ENCODE assay signal across 15 mouse cellular contexts in genomic region chr10:128980644-128981365, GRCm38 (mm10). TPM values are rescaled to one million over a fixed set of nuclear protein-coding genes. Genes with fewer than 3 reads are reported as not detected.
DNase-seq lines count a peak whose midpoint lies in the region; ATAC-seq lines count a peak whose summit lies in the region.
"Had no signal": no experiment of that assay in that cellular context is flagged by ENCODE, and none has a peak within 500 bp of the region (broad histone marks: within the 10 kb centered on the region; RNA-seq: fewer than 3 reads in every experiment).

No protein-coding gene starts in this region.

- DNase-seq in heart, adult 9 months (ENCODE audit: low spot score in 2 of 2) = no peak
- no peak for DNase-seq in liver
- DNase-seq in forelimb bud, embryonic 11.5 days (ENCODE audit: low read depth, low spot score) = peak; percentile 10
- peak; percentile 62 for DNase-seq in lung, postnatal 36 days
- DNase-seq in left cerebral cortex, postnatal 14 days (ENCODE audit: low spot score in 2 of 2) = no peak
- DNase-seq in left cerebral cortex, adult 8-10 months (ENCODE audit: low spot score in 2 of 2) = no peak
- DNase-seq: cerebellum, adult 9-11 months; heart, adult 2 months had no signal

- no peaks in the 10 kb centered on the region for H3K9me3 ChIP-seq in heart, embryonic 11.5 days (replicated peaks; ENCODE audit: control insufficient read depth, low read length)
- no peaks in the 10 kb centered on the region for H3K9me3 ChIP-seq in liver, embryonic 15.5 days (replicated peaks)
- H3K9me3 ChIP-seq: embryonic facial prominence, embryonic 15.5 days; forebrain, embryonic 15.5 days had no signal

- H3K4me3 ChIP-seq in heart, embryonic 11.5 days (ENCODE audit: low read depth, low read length) = no peak overlapping the region
- no peak overlapping the region for H3K4me3 ChIP-seq in liver, embryonic 15.5 days (replicated peaks)
- H3K4me3 ChIP-seq: embryonic facial prominence, embryonic 15.5 days; forebrain, embryonic 15.5 days; heart, adult 2 months; layer of hippocampus, adult 2 months had no signal

- H3K9ac ChIP-seq in heart, embryonic 11.5 days (ENCODE audit: low read depth, low read length) = no peak overlapping the region
- H3K9ac ChIP-seq in liver, embryonic 15.5 days = no peak overlapping the region
- H3K9ac ChIP-seq: embryonic facial prominence, embryonic 15.5 days; forebrain, embryonic 15.5 days had no signal

- H3K36me3 ChIP-seq in heart, embryonic 11.5 days (ENCODE audit: control insufficient read depth, insufficient read depth, low read length) = no peaks in the 10 kb centered on the region
- H3K36me3 ChIP-seq in liver, embryonic 15.5 days (replicated peaks) = no peaks in the 10 kb centered on the region
- H3K36me3 ChIP-seq: embryonic facial prominence, embryonic 15.5 days; forebrain, embryonic 15.5 days had no signal

- H3K27ac ChIP-seq in heart, embryonic 11.5 days (ENCODE audit: low read depth, low read length) = peak overlapping the region; percentile 0; the same call in 1 of the 2 replicates
- H3K27ac ChIP-seq in liver, embryonic 15.5 days (replicated peaks) = no peak overlapping the region
- H3K27ac ChIP-seq: embryonic facial prominence, embryonic 15.5 days; forebrain, embryonic 15.5 days; heart, adult 2 months; layer of hippocampus, adult 2 months had no signal

- 39% methylated on average over 3 of the region's 3 CpGs for WGBS in heart, embryonic 11.5 days (ENCODE audit: insufficient replicate concordance)
- 58% methylated on average over 3 of the region's 3 CpGs for WGBS in liver, embryonic 15.5 days (ENCODE audit: insufficient replicate concordance)

- H3K4me1 ChIP-seq in heart, embryonic 11.5 days (ENCODE audit: control insufficient read depth, insufficient read depth, low read length) = peaks cover 11% of the 10 kb centered on the region
- no peaks in the 10 kb centered on the region for H3K4me1 ChIP-seq in liver, embryonic 15.5 days (replicated peaks)
- H3K4me1 ChIP-seq: embryonic facial prominence, embryonic 15.5 days; forebrain, embryonic 15.5 days had no signal

- H3K4me2 ChIP-seq in heart, embryonic 11.5 days = no peak overlapping the region
- H3K4me2 ChIP-seq in liver, embryonic 15.5 days = no peak overlapping the region
- H3K4me2 ChIP-seq: embryonic facial prominence, embryonic 15.5 days; forebrain, embryonic 15.5 days had no signal

- ATAC-seq in heart, embryonic 11.5 days (replicated peaks; ENCODE audit: insufficient number of reproducible peaks, low FRiP score, low TSS enrichment) = no peak; the same call in 1 of the 2 replicates
- ATAC-seq in liver, embryonic 15.5 days (ENCODE audit: insufficient read depth) = 0 out of 2 replicates have a peak, but pooled peaks have one; percentile 9
- ATAC-seq: forebrain, embryonic 15.5 days had no signal

- no peaks in the 10 kb centered on the region for H3K27me3 ChIP-seq in heart, embryonic 11.5 days (ENCODE audit: control insufficient read depth, insufficient read depth, low read length)
- H3K27me3 ChIP-seq in liver, embryonic 15.5 days = peaks cover 11% of the 10 kb centered on the region; the same call in 1 of the 2 replicates
- H3K27me3 ChIP-seq: embryonic facial prominence, embryonic 15.5 days; forebrain, embryonic 15.5 days had no signal

- intact Hi-C loops in left cerebral cortex, postnatal 14 days (cut with DNase I) = no loop called here

RNA-seq across cellular contexts. Expression of gene Olfr9, which starts 8.4 kb away (rescaled TPM):
- not detected in 2 replicates for polyA plus RNA-seq in heart, embryonic 11.5 days (2014; fragmentation: Nextera tagmentation; extraction: Ambion mirVana)
- polyA plus RNA-seq in liver, embryonic 15.5 days (2015; fragmentation: Nextera tagmentation; extraction: Ambion mirVana) = not detected in 2 replicates
- not detected for total RNA-seq in left cerebral cortex, postnatal 14 days (2021)
- not detected for total RNA-seq in left cerebral cortex, adult 8-10 months (2022)
- total RNA-seq: heart, adult 2 months; layer of hippocampus, adult 2 months had no signal
- polyA plus RNA-seq: C2C12; embryonic facial prominence, embryonic 15.5 days; forebrain, embryonic 15.5 days; heart, adult 2 months; limb, embryonic 14.5 days had no signal

RNA-seq across cellular contexts. Expression of gene Mettl7b, which starts 20.0 kb away (rescaled TPM):
- not detected in 2 replicates for polyA plus RNA-seq in heart, embryonic 11.5 days (2014; fragmentation: Nextera tagmentation; extraction: Ambion mirVana)
- not detected in 2 replicates for polyA plus RNA-seq in liver, embryonic 15.5 days (2015; fragmentation: Nextera tagmentation; extraction: Ambion mirVana)
- total RNA-seq in left cerebral cortex, postnatal 14 days (2021) = not detected
- not detected for total RNA-seq in left cerebral cortex, adult 8-10 months (2022)
- total RNA-seq: heart, adult 2 months; layer of hippocampus, adult 2 months had no signal
- polyA plus RNA-seq: C2C12; forebrain, embryonic 15.5 days had no signal

RNA-seq across cellular contexts. Expression of gene Olfr763, which starts 29.8 kb away (rescaled TPM):
- not detected in 2 replicates for polyA plus RNA-seq in heart, embryonic 11.5 days (2014; fragmentation: Nextera tagmentation; extraction: Ambion mirVana)
- polyA plus RNA-seq in liver, embryonic 15.5 days (2015; fragmentation: Nextera tagmentation; extraction: Ambion mirVana) = not detected in 2 replicates
- not detected for total RNA-seq in left cerebral cortex, postnatal 14 days (2021)
- total RNA-seq in left cerebral cortex, adult 8-10 months (2022) = not detected
- total RNA-seq: heart, adult 2 months; layer of hippocampus, adult 2 months had no signal
- polyA plus RNA-seq: C2C12; embryonic facial prominence, embryonic 15.5 days; forebrain, embryonic 15.5 days; heart, adult 2 months; limb, embryonic 14.5 days had no signal

RNA-seq across cellular contexts. Expression of gene Itga7, which starts 47.2 kb away (rescaled TPM):
- 0.43 and 0.79 TPM in 2 replicates for polyA plus RNA-seq in heart, embryonic 11.5 days (2014; fragmentation: Nextera tagmentation; extraction: Ambion mirVana)
- polyA plus RNA-seq in liver, embryonic 15.5 days (2015; fragmentation: Nextera tagmentation; extraction: Ambion mirVana) = 0.81 and 1.1 TPM in 2 replicates
- total RNA-seq in left cerebral cortex, postnatal 14 days (2021) = 10 to 100 TPM; 15.6 to 17.6 TPM
- total RNA-seq in left cerebral cortex, adult 8-10 months (2022) = 10 to 100 TPM; 12.6 to 15.5 (median 13.9) TPM

RNA-seq across cellular contexts. Expression of gene Bloc1s1, which starts 57.0 kb away (rescaled TPM):
- 195 and 206 TPM in 2 replicates for polyA plus RNA-seq in heart, embryonic 11.5 days (2014; fragmentation: Nextera tagmentation; extraction: Ambion mirVana)
- 93.9 and 96.1 TPM in 2 replicates for polyA plus RNA-seq in liver, embryonic 15.5 days (2015; fragmentation: Nextera tagmentation; extraction: Ambion mirVana)
- total RNA-seq in left cerebral cortex, postnatal 14 days (2021) = 10 to 100 TPM; 71.5 to 78.7 TPM
- 100 to 1,000 TPM in 1 of 4 experiments, 10 to 100 TPM in 3; 83.3 to 106 (median 89.5) TPM for total RNA-seq in left cerebral cortex, adult 8-10 months (2022)

Comparison
In these comparisons a context has a peak if more than half of its experiments do, and no peak if none do; other contexts are left out.
1. DNase-seq: peak in forelimb bud, embryonic 11.5 days (single experiment) and lung, postnatal 36 days (single experiment); none in heart, adult 9 months (0 of 2), liver (single experiment), left cerebral cortex, postnatal 14 days (0 of 2) and left cerebral cortex, adult 8-10 months (0 of 2).